Comparison of ENCODE assay signal across 9 mouse cellular contexts in genomic region chr11:18873451-18874277, GRCm38 (mm10).
DNase-seq lines count a peak whose midpoint lies in the region; ATAC-seq lines count a peak whose summit lies in the region.
"Had no signal": no experiment of that assay in that cellular context is flagged by ENCODE, and none has a peak within 500 bp of the region (broad histone marks: within the 10 kb centered on the region; RNA-seq: fewer than 3 reads in every experiment).

No protein-coding gene starts in this region.

- no peak overlapping the region for H3K4me3 ChIP-seq in heart, embryonic 16.5 days (ENCODE audit: low read length)
- H3K4me3 ChIP-seq in midbrain, embryonic 14.5 days (replicated peaks; ENCODE audit: low read depth, low read length), result no peak overlapping the region
- H3K4me3 ChIP-seq in midbrain, embryonic 13.5 days (replicated peaks), result no peak overlapping the region
- peak overlapping the region; percentile 30; the same call in 1 of the 2 replicates for H3K4me3 ChIP-seq in intestine, embryonic 14.5 days (ENCODE audit: low read depth, low read length)
- peak overlapping the region; percentile 58 for H3K4me3 ChIP-seq in stomach, embryonic 16.5 days (replicated peaks; ENCODE audit: low read length)
- H3K4me3 ChIP-seq: limb, embryonic 15.5 days had no signal

- H3K9ac ChIP-seq in heart, embryonic 16.5 days (ENCODE audit: low read length), result no peak overlapping the region
- no peak overlapping the region for H3K9ac ChIP-seq in midbrain, embryonic 14.5 days (replicated peaks; ENCODE audit: low read length)
- H3K9ac ChIP-seq in midbrain, embryonic 13.5 days (replicated peaks), result no peak overlapping the region
- peak overlapping the region; percentile 69 for H3K9ac ChIP-seq in intestine, embryonic 14.5 days (ENCODE audit: low read length)
- peak overlapping the region; percentile 84 for H3K9ac ChIP-seq in stomach, embryonic 16.5 days (ENCODE audit: low read length)
- H3K9ac ChIP-seq: limb, embryonic 15.5 days had no signal

- no peak for ATAC-seq in heart, embryonic 16.5 days (replicated peaks; ENCODE audit: extremely low read depth, insufficient read depth, low FRiP score)
- ATAC-seq in midbrain, embryonic 14.5 days (ENCODE audit: low FRiP score, low TSS enrichment), result no peak
- ATAC-seq in midbrain, embryonic 13.5 days, result no peak
- no peak for ATAC-seq in intestine, embryonic 14.5 days (replicated peaks; ENCODE audit: low FRiP score, low TSS enrichment, low read depth)
- ATAC-seq in stomach, embryonic 16.5 days (ENCODE audit: insufficient read depth, low FRiP score), result no peak
- no peak for ATAC-seq in erythroid progenitor cell, adult 5-6 weeks (replicated peaks; ENCODE audit: low FRiP score, poor library complexity, severe bottlenecking)

- no peak overlapping the region for H3K27ac ChIP-seq in heart, embryonic 16.5 days (ENCODE audit: low read length)
- H3K27ac ChIP-seq in midbrain, embryonic 14.5 days (replicated peaks; ENCODE audit: low read depth, low read length), result no peak overlapping the region
- no peak overlapping the region for H3K27ac ChIP-seq in midbrain, embryonic 13.5 days
- peak overlapping the region; percentile 96 for H3K27ac ChIP-seq in intestine, embryonic 14.5 days (ENCODE audit: low read depth)
- H3K27ac ChIP-seq in stomach, embryonic 16.5 days (ENCODE audit: low read length), result peak overlapping the region; percentile 97
- H3K27ac ChIP-seq: limb, embryonic 15.5 days had no signal

- WGBS in heart, embryonic 16.5 days, result 45% methylated on average over 9 of the region's 9 CpGs
- WGBS in midbrain, embryonic 14.5 days, result 5% methylated on average over 9 of the region's 9 CpGs
- WGBS in midbrain, embryonic 13.5 days, result 2% methylated on average over 9 of the region's 9 CpGs
- WGBS in intestine, embryonic 14.5 days, result 11% methylated on average over 9 of the region's 9 CpGs
- WGBS in stomach, embryonic 16.5 days, result 19% methylated on average over 9 of the region's 9 CpGs

- peak overlapping the region; percentile 94 for H3K4me2 ChIP-seq in heart, embryonic 16.5 days (ENCODE audit: low read depth, low read length)
- no peak overlapping the region for H3K4me2 ChIP-seq in midbrain, embryonic 14.5 days (ENCODE audit: low read length)
- H3K4me2 ChIP-seq in midbrain, embryonic 13.5 days (replicated peaks), result no peak overlapping the region
- peak overlapping the region; percentile 80 for H3K4me2 ChIP-seq in intestine, embryonic 14.5 days (ENCODE audit: low read length)
- peak overlapping the region; percentile 87 for H3K4me2 ChIP-seq in stomach, embryonic 16.5 days (ENCODE audit: low read depth, low read length)

- no peaks in the 10 kb centered on the region for H3K36me3 ChIP-seq in heart, embryonic 16.5 days (ENCODE audit: control insufficient read depth, insufficient read depth)
- H3K36me3 ChIP-seq in midbrain, embryonic 14.5 days (ENCODE audit: control insufficient read depth, insufficient read depth, low read length), result no peaks in the 10 kb centered on the region
- H3K36me3 ChIP-seq in midbrain, embryonic 13.5 days, result no peaks in the 10 kb centered on the region
- no peaks in the 10 kb centered on the region for H3K36me3 ChIP-seq in intestine, embryonic 14.5 days (ENCODE audit: control insufficient read depth, insufficient read depth, low read length)
- H3K36me3 ChIP-seq in stomach, embryonic 16.5 days (ENCODE audit: control insufficient read depth, insufficient read depth, low read length), result no peaks in the 10 kb centered on the region
- H3K36me3 ChIP-seq: limb, embryonic 15.5 days had no signal

- no peak for DNase-seq in heart, adult 9 months (ENCODE audit: low spot score in 2 of 2)
- DNase-seq in midbrain, embryonic 14.5 days, result peak; percentile 63
- DNase-seq in intestine, embryonic 14.5 days (ENCODE audit: low spot score), result no peak
- no peak for DNase-seq in gastrocnemius, adult 8-10 months (ENCODE audit: low spot score in 2 of 2)

- H3K4me1 ChIP-seq in heart, embryonic 16.5 days (ENCODE audit: control insufficient read depth, insufficient read depth, low read length), result peaks cover 14% of the 10 kb centered on the region
- peaks cover 13% of the 10 kb centered on the region; the same call in 1 of the 2 replicates for H3K4me1 ChIP-seq in midbrain, embryonic 14.5 days (ENCODE audit: control insufficient read depth, insufficient read depth, low read length)
- H3K4me1 ChIP-seq in midbrain, embryonic 13.5 days (replicated peaks), result peaks cover 56% of the 10 kb centered on the region
- H3K4me1 ChIP-seq in intestine, embryonic 14.5 days (replicated peaks; ENCODE audit: control insufficient read depth, insufficient read depth, low read length), result peaks cover 44% of the 10 kb centered on the region
- peaks cover 9% of the 10 kb centered on the region; the same call in 1 of the 2 replicates for H3K4me1 ChIP-seq in stomach, embryonic 16.5 days (ENCODE audit: control insufficient read depth, insufficient read depth, low read length)

- H3K9me3 ChIP-seq in heart, embryonic 16.5 days (replicated peaks; ENCODE audit: control insufficient read depth, low read length), result no peaks in the 10 kb centered on the region
- H3K9me3 ChIP-seq in midbrain, embryonic 14.5 days (ENCODE audit: control insufficient read depth, low read length), result no peaks in the 10 kb centered on the region
- no peaks in the 10 kb centered on the region for H3K9me3 ChIP-seq in midbrain, embryonic 13.5 days
- no peaks in the 10 kb centered on the region for H3K9me3 ChIP-seq in intestine, embryonic 14.5 days (ENCODE audit: control insufficient read depth, low read length)
- no peaks in the 10 kb centered on the region for H3K9me3 ChIP-seq in stomach, embryonic 16.5 days (replicated peaks; ENCODE audit: control insufficient read depth, low read length)
- H3K9me3 ChIP-seq: limb, embryonic 15.5 days had no signal

- peaks cover 6% of the 10 kb centered on the region for H3K27me3 ChIP-seq in heart, embryonic 16.5 days (ENCODE audit: control insufficient read depth, insufficient read depth, low read length)
- peaks cover 43% of the 10 kb centered on the region for H3K27me3 ChIP-seq in midbrain, embryonic 14.5 days (ENCODE audit: control insufficient read depth, insufficient read depth, low read length)
- H3K27me3 ChIP-seq in midbrain, embryonic 13.5 days, result peaks cover 70% of the 10 kb centered on the region
- H3K27me3 ChIP-seq in intestine, embryonic 14.5 days (replicated peaks; ENCODE audit: control insufficient read depth, insufficient read depth, low read length), result no peaks in the 10 kb centered on the region
- H3K27me3 ChIP-seq in stomach, embryonic 16.5 days (ENCODE audit: control insufficient read depth, insufficient read depth, low read length), result no peaks in the 10 kb centered on the region

Comparison
In these comparisons a context has a peak if more than half of its experiments do, and no peak if none do; other contexts are left out.
1. H3K27ac ChIP-seq: peak in intestine, embryonic 14.5 days (single experiment) and stomach, embryonic 16.5 days (single experiment); none in heart, embryonic 16.5 days (single experiment), midbrain, embryonic 14.5 days (single experiment) and midbrain, embryonic 13.5 days (single experiment).
2. H3K4me2 ChIP-seq: peak in heart, embryonic 16.5 days (single experiment), intestine, embryonic 14.5 days (single experiment) and stomach, embryonic 16.5 days (single experiment); none in midbrain, embryonic 14.5 days (single experiment) and midbrain, embryonic 13.5 days (single experiment).
3. H3K4me3 ChIP-seq: peak in intestine, embryonic 14.5 days (single experiment) and stomach, embryonic 16.5 days (single experiment); none in heart, embryonic 16.5 days (single experiment), midbrain, embryonic 14.5 days (single experiment) and midbrain, embryonic 13.5 days (single experiment).
4. H3K9ac ChIP-seq: peak in intestine, embryonic 14.5 days (single experiment) and stomach, embryonic 16.5 days (single experiment); none in heart, embryonic 16.5 days (single experiment), midbrain, embryonic 14.5 days (single experiment) and midbrain, embryonic 13.5 days (single experiment).